Mouse (Mus musculus) hindbrain, embryonic 11.5 days (tissue): Measurements from ENCODE around the gene Insm2. TPM values are rescaled to one million over a fixed set of nuclear protein-coding genes. Genes with fewer than 3 reads are reported as not detected.
"Not testable (repeated sequence)": the region's sequence is repeated elsewhere in the genome, so short reads cannot be mapped to it uniquely, and the experiment has no call there.

Experiments
- ATAC-seq: fragments of 200-750 bp; cut with Nextera tagmentation; 2 replicates; pipeline ENCODE4 v1.8.0; 2017; ENCODE audit warnings: mild to moderate bottlenecking, moderate TSS enrichment, moderate library complexity; ENCODE audit not compliant: low FRiP score
- DNase-seq: peaks from one replicate; pipeline ENCODE4 v3.0.0-alpha.2; 2015; ENCODE audit warnings: low spot score
- H3K27ac ChIP-seq: fragments of 300-500 bp; sonication (generic); 2 replicates; pipeline ENCODE4 v1.5.1; 2014; ENCODE audit warnings: mild to moderate bottlenecking, low read depth, low read length
- H3K27me3 ChIP-seq: fragments of 300-500 bp; sonication (generic); 2 replicates; pipeline ENCODE4 v1.6.1; 2014; ENCODE audit warnings: mild to moderate bottlenecking, low read length, moderate library complexity, mixed read lengths; ENCODE audit not compliant: control insufficient read depth, insufficient read depth
- H3K36me3 ChIP-seq: fragments of 300-500 bp; sonication (generic); 2 replicates; pipeline ENCODE4 v1.6.1; 2014; ENCODE audit warnings: mild to moderate bottlenecking, low read length, moderate library complexity, mixed read lengths; ENCODE audit not compliant: control insufficient read depth, insufficient read depth
- H3K4me1 ChIP-seq: fragments of 300-500 bp; sonication (generic); replicated peaks from 2 replicates; pipeline ENCODE4 v1.6.1; 2014; ENCODE audit warnings: low read length, mixed read lengths; ENCODE audit not compliant: control insufficient read depth, insufficient read depth
- H3K4me2 ChIP-seq: fragments of 300-500 bp; sonication (generic); replicated peaks from 2 replicates; pipeline ENCODE4 v1.6.1; 2014; ENCODE audit warnings: mild to moderate bottlenecking, low read depth, low read length
- H3K4me3 ChIP-seq: fragments of 300-500 bp; sonication (generic); 2 replicates; pipeline ENCODE4 v1.5.1; 2014; ENCODE audit warnings: low read depth, low read length
- H3K9ac ChIP-seq: fragments of 300-500 bp; sonication (generic); 2 replicates; pipeline ENCODE4 v1.6.1; 2014; ENCODE audit warnings: low read depth, low read length
- H3K9me3 ChIP-seq: fragments of 300-500 bp; sonication (generic); 2 replicates; pipeline ENCODE4 v1.6.1; 2016; ENCODE audit warnings: low read length; ENCODE audit not compliant: control insufficient read depth
- WGBS: fragments of 180-500 bp; shearing (Covaris S2); extraction: QIAGEN DNeasy Blood & Tissue Kit; methylation state at CpG from one replicate; pipeline ENCODE4 v1.1.7; 2014; 5-methylcytosine and 5-hydroxymethylcytosine counted together
- polyA plus RNA-seq: library from polyadenylated mRNA; unstranded; fragments of >200 nt; fragmentation: Nextera tagmentation; extraction: Ambion mirVana; gene quantifications from 2 replicates; pipeline ENCODE4 v1.2.1, GENCODE M21; 2014

The Insm2 gene
- polyA plus RNA-seq: 0.85 and 1.5 TPM in 2 replicates

GRCm38 (mm10) chr12:55598887-55599561 lies at the start of gene Insm2:
Gene Insm2, plus strand, starts transcription at chr12:55599427.
- DNase-seq (peak; percentile 62), ATAC-seq (peak; percentile 73)
- peak within 1 kb of the TSS; percentile 19; the same call in 1 of the 2 replicates for H3K9ac ChIP-seq
- H3K4me2 ChIP-seq: peak within 1 kb of the TSS; percentile 92
- H3K27me3 ChIP-seq: peaks cover 50% of the 10 kb centered on the region
- no peak within 1 kb of the TSS for H3K27ac ChIP-seq
- under 1% methylated on average over 52 of the region's 77 CpGs for WGBS
- H3K4me3 ChIP-seq: peak within 1 kb of the TSS; percentile 47
- no peaks in the 10 kb centered on the region for H3K36me3 ChIP-seq
- H3K9me3 ChIP-seq: no peaks in the 10 kb centered on the region
- H3K4me1 ChIP-seq: peaks cover 9% of the 10 kb centered on the region

DNA sequence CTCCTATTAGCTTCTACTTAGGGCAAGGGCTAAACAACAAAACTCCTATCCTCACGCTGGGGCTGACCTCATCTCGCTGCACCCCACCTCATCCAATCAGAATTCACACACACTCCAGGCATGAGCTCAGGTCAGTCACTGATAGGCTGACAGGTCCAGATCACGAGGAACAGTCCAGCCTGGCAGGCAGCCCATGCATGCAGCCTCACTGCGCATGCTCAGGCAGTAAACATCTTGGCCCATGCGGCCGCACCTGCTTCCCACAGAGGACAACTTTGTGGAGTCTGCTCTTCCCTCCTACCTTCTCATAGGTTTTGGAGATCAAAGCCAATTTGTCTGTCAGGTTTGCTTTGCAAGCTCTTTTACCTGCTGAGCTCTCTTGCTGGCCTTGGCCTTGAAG lies 44.3 kb upstream of the Insm2 start:
- not testable (repeated sequence) for H3K27me3 ChIP-seq, DNase-seq, H3K9ac ChIP-seq, H3K27ac ChIP-seq, ATAC-seq, H3K36me3 ChIP-seq, H3K9me3 ChIP-seq, H3K4me2 ChIP-seq, H3K4me1 ChIP-seq, H3K4me3 ChIP-seq
- 82% methylated on average over 6 of the region's 6 CpGs for WGBS

DNA sequence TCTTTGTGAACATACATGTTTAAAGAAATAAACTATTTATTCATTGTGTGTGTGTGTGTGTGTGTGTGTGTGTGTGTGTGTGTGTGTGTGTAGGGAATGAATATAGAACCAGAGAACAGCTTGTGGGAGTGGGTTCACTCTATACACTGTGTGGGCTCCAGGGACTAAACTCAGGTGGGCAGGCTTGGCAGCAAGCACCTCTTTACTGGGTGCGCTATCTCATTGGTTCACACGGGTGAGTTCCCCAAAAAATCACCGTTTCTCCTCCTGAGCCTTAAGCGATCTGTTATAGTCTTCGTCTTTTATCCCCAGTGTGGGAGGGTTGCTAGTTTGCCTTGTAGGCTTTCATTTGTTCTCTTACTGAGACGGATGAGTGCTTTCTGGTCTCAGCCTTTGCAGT lies 41.4 kb upstream of the Insm2 start:
- no peak for ATAC-seq
- DNase-seq: no peak
- no peak overlapping the region for H3K4me2 ChIP-seq
- no peaks in the 10 kb centered on the region for H3K36me3 ChIP-seq
- no peaks in the 10 kb centered on the region for H3K27me3 ChIP-seq
- WGBS: 70% methylated on average over 6 of the region's 6 CpGs
- no peak overlapping the region for H3K27ac ChIP-seq
- no peak overlapping the region for H3K9ac ChIP-seq
- no peak overlapping the region for H3K4me3 ChIP-seq
- H3K4me1 ChIP-seq: no peaks in the 10 kb centered on the region
- no peaks in the 10 kb centered on the region for H3K9me3 ChIP-seq

DNA sequence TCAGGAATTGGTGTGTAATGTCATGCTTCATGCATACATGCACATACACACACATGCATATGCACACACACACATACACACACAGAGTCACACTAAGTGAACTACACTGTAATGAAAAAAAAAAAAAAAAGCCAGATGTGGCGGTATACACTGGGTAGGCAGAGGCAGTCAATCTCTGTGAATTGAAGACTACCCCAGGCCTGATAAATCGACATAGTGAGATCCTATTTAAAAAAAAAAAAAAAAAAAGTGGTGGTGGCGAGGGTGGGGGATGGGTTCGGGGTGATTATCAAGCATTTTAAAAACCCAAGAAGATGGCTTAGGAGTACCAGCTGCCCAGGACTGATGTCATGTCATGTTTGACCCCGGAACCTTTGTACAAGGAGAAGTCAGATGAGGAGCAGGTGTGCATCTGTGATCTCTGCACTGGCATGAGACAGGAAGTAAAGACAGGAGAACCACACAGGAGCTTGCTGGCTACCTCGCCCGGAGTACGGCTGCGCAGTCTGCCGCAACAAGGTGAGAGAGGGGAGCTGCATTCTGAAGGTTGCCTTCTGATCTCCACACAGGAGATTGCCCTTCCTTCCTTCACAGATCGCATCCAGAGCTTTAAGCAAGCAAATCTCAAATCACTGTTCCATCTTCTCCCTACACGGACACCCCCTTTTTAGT lies 39.9 kb upstream of the Insm2 start:
- H3K4me1 ChIP-seq: no peaks in the 10 kb centered on the region
- H3K27ac ChIP-seq: no peak overlapping the region
- H3K4me3 ChIP-seq: no peak overlapping the region
- no peaks in the 10 kb centered on the region for H3K27me3 ChIP-seq
- no peak for DNase-seq
- ATAC-seq: no peak
- H3K9me3 ChIP-seq: no peaks in the 10 kb centered on the region
- H3K9ac ChIP-seq: no peak overlapping the region
- 90% methylated on average over 12 of the region's 12 CpGs for WGBS
- no peak overlapping the region for H3K4me2 ChIP-seq
- no peaks in the 10 kb centered on the region for H3K36me3 ChIP-seq

GRCm38 (mm10) chr12:55560025-55560690 lies 39.1 kb upstream of the Insm2 start:
- no peak overlapping the region for H3K27ac ChIP-seq
- no peak overlapping the region for H3K4me3 ChIP-seq
- ATAC-seq (no peak), DNase-seq (peak; percentile 25)
- H3K36me3 ChIP-seq: no peaks in the 10 kb centered on the region
- H3K4me1 ChIP-seq: no peaks in the 10 kb centered on the region
- 15% methylated on average over 19 of the region's 19 CpGs for WGBS
- no peaks in the 10 kb centered on the region for H3K27me3 ChIP-seq
- peak overlapping the region; percentile 37 for H3K4me2 ChIP-seq
- H3K9ac ChIP-seq: peak overlapping the region; percentile 16; the same call in 1 of the 2 replicates
- H3K9me3 ChIP-seq: no peaks in the 10 kb centered on the region

GRCm38 (mm10) chr12:55563742-55564141 lies 35.5 kb upstream of the Insm2 start:
- Histone ChIP-seq H3K9me3 (no peaks in the 10 kb centered on the region), H3K27ac (no peak overlapping the region), H3K9ac (no peak overlapping the region), H3K36me3 (no peaks in the 10 kb centered on the region), H3K27me3 (no peaks in the 10 kb centered on the region), H3K4me2 (no peak overlapping the region), H3K4me3 (no peak overlapping the region), H3K4me1 (no peaks in the 10 kb centered on the region)
- 92% methylated on average over 3 of the region's 3 CpGs for WGBS
- no peak for DNase-seq
- ATAC-seq: no peak

GRCm38 (mm10) chr12:55564187-55564963 lies 34.9 kb upstream of the Insm2 start:
- no peak for ATAC-seq
- 87% methylated on average over 9 of the region's 9 CpGs for WGBS
- Histone ChIP-seq H3K27me3 (no peaks in the 10 kb centered on the region), H3K4me1 (no peaks in the 10 kb centered on the region), H3K9me3 (no peaks in the 10 kb centered on the region), H3K36me3 (no peaks in the 10 kb centered on the region), H3K9ac (no peak overlapping the region), H3K4me2 (no peak overlapping the region), H3K4me3 (no peak overlapping the region), H3K27ac (no peak overlapping the region)
- DNase-seq: no peak

DNA sequence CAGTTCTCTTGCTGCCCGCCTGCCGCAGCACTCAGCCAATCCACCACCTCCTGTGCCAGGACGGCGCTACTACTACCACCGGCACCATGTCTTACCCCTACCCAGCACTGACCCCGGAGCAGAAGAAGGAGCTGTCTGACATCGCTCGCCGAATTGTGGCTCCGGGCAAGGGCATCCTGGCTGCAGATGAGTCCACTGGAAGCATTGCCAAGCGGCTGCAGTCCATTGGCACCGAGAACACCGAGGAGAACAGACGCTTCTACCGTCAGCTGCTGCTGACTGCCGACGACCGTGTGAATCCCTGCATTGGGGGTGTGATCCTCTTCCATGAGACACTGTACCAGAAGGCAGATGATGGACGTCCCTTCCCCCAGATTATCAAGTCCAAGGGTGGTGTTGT lies 34.0 kb upstream of the Insm2 start, which contains the start of gene Aldoart2:
TSS of gene Aldoart2 (plus strand) at position 34 of the 400 bp plus-strand sequence.
- ATAC-seq: no peak
- Histone ChIP-seq H3K4me3 (no peak within 1 kb of the TSS), H3K4me1 (no peaks in the 10 kb centered on the region), H3K9me3 (no peaks in the 10 kb centered on the region), H3K4me2 (no peak within 1 kb of the TSS), H3K27ac (no peak within 1 kb of the TSS), H3K27me3 (no peaks in the 10 kb centered on the region), H3K9ac (no peak within 1 kb of the TSS), H3K36me3 (no peaks in the 10 kb centered on the region)
- DNase-seq: no peak
- 94% methylated on average over 19 of the region's 19 CpGs for WGBS
